Mouse (Mus musculus) T-helper 2 cell (primary cell): ENCODE results near the gene Scgb2b26.
"Not testable (repeated sequence)": the region's sequence is repeated elsewhere in the genome, so short reads cannot be mapped to it uniquely, and the experiment has no call there.

Experiments used
- in situ Hi-C: fragments of 300-600 bp; cut with MboI, MseI; formaldehyde crosslinking; loops from one replicate; pipeline ENCODE4 v1.15.1; 2025; ENCODE audit warnings: high pct_unique_total_duplicates

Gene Scgb2b26

GRCm38 (mm10) chr7:33944940-33945339 is at the start of gene Scgb2b26:
Gene Scgb2b26, minus strand, starts transcription at chr7:33945040.
- in situ Hi-C loops, result no loop called here

GRCm38 (mm10) chr7:33982281-33982680 is 37.4 kb upstream of the Scgb2b26 start:
- in situ Hi-C loops, result not testable (repeated sequence)

- in situ Hi-C loops, result no loop called here
These were observed 41.9 kb downstream of the Scgb2b26 start for GRCm38 (mm10) chr7:33902982-33903381.

DNA sequence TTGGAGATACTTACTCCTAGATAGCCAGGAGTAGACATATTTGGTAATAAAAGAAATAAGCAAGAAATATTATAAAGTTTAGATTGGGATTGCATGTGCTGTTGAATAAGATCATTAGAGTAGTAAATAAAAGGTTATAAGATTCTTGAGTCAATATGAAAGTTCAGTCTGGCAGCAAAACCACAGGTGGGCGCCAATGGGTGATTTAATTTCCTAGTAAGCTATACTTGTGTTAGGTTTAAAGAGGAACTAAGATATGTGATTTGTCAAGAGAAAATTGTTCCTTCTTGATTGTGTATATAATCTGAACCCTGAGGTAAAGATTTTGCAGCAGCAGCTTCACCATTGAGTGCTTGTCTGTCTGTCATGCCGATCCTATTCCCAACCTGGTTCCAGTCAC is 44.0 kb downstream of the Scgb2b26 start:
- in situ Hi-C loops, result no loop called here

- in situ Hi-C loops, result no loop called here
These were observed 44.8 kb downstream of the Scgb2b26 start for GRCm38 (mm10) chr7:33900007-33900406.
